In genomic region chr2:19235193-19235592, GRCm38 (mm10) we compare ENCODE assay signal across 23 mouse cellular contexts. TPM values are rescaled to one million over a fixed set of nuclear protein-coding genes. Genes with fewer than 3 reads are reported as not detected.
A peak's percentile ranks its signal among the peaks of the same experiment; 100 is the strongest.
DNase-seq lines count a peak whose midpoint lies in the region; ATAC-seq and TF ChIP-seq lines count a peak whose summit lies in the region.
"Had no signal": no experiment of that assay in that cellular context is flagged by ENCODE, and none has a peak within 500 bp of the region (broad histone marks: within the 10 kb centered on the region; RNA-seq: fewer than 3 reads in every experiment).

No protein-coding gene starts in this region.

- ATAC-seq in granulocyte monocyte progenitor cell, adult 5-6 weeks (replicated peaks; ENCODE audit: poor library complexity, severe bottlenecking) = peak; percentile 54
- no peak for ATAC-seq in heart, embryonic 12.5 days (ENCODE audit: insufficient number of reproducible peaks, low FRiP score)
- ATAC-seq: CD4-positive, CD25-positive, alpha-beta regulatory T cell, adult 4 months; forebrain, embryonic 13.5 days; forebrain, embryonic 15.5 days; forebrain, postnatal 0 days had no signal

- no peak for TF ChIP-seq RAD21 in MEL (IDR thresholded peaks at IDR 0.05; ENCODE audit: low read depth, low read length)

- TF ChIP-seq EP300 in MEL (IDR thresholded peaks at IDR 0.05; ENCODE audit: low read depth in 1 of 2, low read length in 2 of 2) = no peak

- no peak for TF ChIP-seq POLR2A in MEL (IDR thresholded peaks at IDR 0.05; ENCODE audit: control insufficient read depth in 1 of 2, insufficient read depth in 1 of 2, low read depth in 1 of 2, low read length in 2 of 2, poor library complexity in 1 of 2)

- no peak for TF ChIP-seq CTCF in MEL (IDR thresholded peaks at IDR 0.05 in 2 of 3, conservative IDR thresholded peaks at IDR 0.05 in 1 of 3; ENCODE audit: control insufficient read depth in 1 of 3, insufficient read depth in 1 of 3, low read depth in 2 of 3, low read length in 3 of 3, poor library complexity in 1 of 3, severe bottlenecking in 1 of 3)

- H3K27ac ChIP-seq in MEL (ENCODE audit: control insufficient read depth, low read depth, low read length) = no peak overlapping the region
- no peak overlapping the region for H3K27ac ChIP-seq in heart, embryonic 12.5 days (ENCODE audit: poor library complexity, severe bottlenecking)
- H3K27ac ChIP-seq: embryonic facial prominence, embryonic 10.5 days; embryonic facial prominence, embryonic 12.5 days; forebrain, embryonic 13.5 days; forebrain, embryonic 15.5 days had no signal

- H3K79me2 ChIP-seq in MEL (ENCODE audit: control insufficient read depth, insufficient read depth, low read length, poor library complexity) = no peaks in the 10 kb centered on the region

- peaks cover 4 to 5% of the 10 kb centered on the region in 2 experiments; a peak in 2 of 4 replicates for H3K4me1 ChIP-seq in MEL (ENCODE audit: control insufficient read depth in 1 of 2, insufficient read depth in 2 of 2, low read length in 2 of 2)
- H3K4me1 ChIP-seq in heart, embryonic 12.5 days (replicated peaks) = no peaks in the 10 kb centered on the region
- H3K4me1 ChIP-seq: embryonic facial prominence, embryonic 10.5 days; embryonic facial prominence, embryonic 12.5 days; forebrain, embryonic 13.5 days; forebrain, embryonic 15.5 days had no signal

- H3K27me3 ChIP-seq in MEL (ENCODE audit: control insufficient read depth in 1 of 2, insufficient read depth in 2 of 2, low read length in 2 of 2) = no peaks in the 10 kb centered on the region
- no peaks in the 10 kb centered on the region for H3K27me3 ChIP-seq in heart, embryonic 12.5 days (replicated peaks)
- H3K27me3 ChIP-seq: CH12.LX; embryonic facial prominence, embryonic 12.5 days; forebrain, embryonic 13.5 days; forebrain, embryonic 15.5 days had no signal

- 83% methylated on average over 2 of the region's 2 CpGs for WGBS in heart, embryonic 12.5 days

- H3K9ac ChIP-seq in MEL (ENCODE audit: control insufficient read depth, low read depth, low read length, poor library complexity, severe bottlenecking) = no peak overlapping the region
- H3K9ac ChIP-seq in heart, embryonic 12.5 days = no peak overlapping the region
- H3K9ac ChIP-seq: embryonic facial prominence, embryonic 12.5 days; forebrain, embryonic 13.5 days; forebrain, embryonic 15.5 days; forebrain, postnatal 0 days had no signal

- peak; percentile 23 for DNase-seq in MEL (ENCODE audit: low read depth, low spot score)
- no peak for DNase-seq in ovary, postnatal 14 days (ENCODE audit: low spot score)
- no peak for DNase-seq in gastrocnemius, postnatal 4 days (ENCODE audit: low spot score in 2 of 2)
- DNase-seq: adrenal gland, adult 2 months; adrenal gland, postnatal 10 days; adrenal gland, postnatal 25 days; B cell, adult 2 months; cerebellum, adult 11 months; cerebellum, adult 18-20 months; cerebellum, adult 8-10 months; cerebellum, adult 9-11 months; cerebellum, postnatal 14 days; cerebellum, postnatal 36 days; forebrain, postnatal 0 days had no signal

- no peak overlapping the region for H3K4me3 ChIP-seq in MEL (ENCODE audit: control insufficient read depth in 1 of 2, insufficient read depth in 1 of 2, low read depth in 2 of 2, low read length in 2 of 2)
- H3K4me3 ChIP-seq in heart, embryonic 12.5 days = no peak overlapping the region
- H3K4me3 ChIP-seq: embryonic facial prominence, embryonic 10.5 days; embryonic facial prominence, embryonic 12.5 days; forebrain, embryonic 13.5 days; forebrain, embryonic 15.5 days had no signal

- H3K36me3 ChIP-seq in MEL (ENCODE audit: control insufficient read depth in 1 of 2, insufficient read depth in 2 of 2, low read length in 2 of 2) = peaks cover 0 to 9% of the 10 kb centered on the region in 2 experiments; a peak in 2 of 4 replicates
- H3K36me3 ChIP-seq in heart, embryonic 12.5 days = no peaks in the 10 kb centered on the region
- H3K36me3 ChIP-seq: embryonic facial prominence, embryonic 10.5 days; embryonic facial prominence, embryonic 12.5 days; forebrain, embryonic 15.5 days; G1E had no signal

- no peak overlapping the region for H3K4me2 ChIP-seq in heart, embryonic 12.5 days
- H3K4me2 ChIP-seq: embryonic facial prominence, embryonic 12.5 days; forebrain, embryonic 13.5 days; forebrain, embryonic 15.5 days had no signal

- no peaks in the 10 kb centered on the region for H3K9me3 ChIP-seq in MEL (replicated peaks; ENCODE audit: insufficient read depth, low read length)
- peaks cover 4% of the 10 kb centered on the region for H3K9me3 ChIP-seq in heart, embryonic 12.5 days (replicated peaks)
- H3K9me3 ChIP-seq: embryonic facial prominence, embryonic 10.5 days; embryonic facial prominence, embryonic 12.5 days; forebrain, embryonic 15.5 days; G1E had no signal

TF ChIP-seq in MEL, 35 proteins besides CTCF, POLR2A, EP300 and RAD21:
- TF ChIP-seq MYB (IDR thresholded peaks at IDR 0.05; ENCODE audit: low read depth, low read length) (no peak), POLR2AphosphoS2 (IDR thresholded peaks at IDR 0.05; ENCODE audit: low read length) (no peak), UBTF (IDR thresholded peaks at IDR 0.05; ENCODE audit: borderline replicate concordance, insufficient read depth, low read depth, low read length) (no peak), MXI1 (IDR thresholded peaks at IDR 0.05; ENCODE audit: low read depth, low read length) (no peak), ZMIZ1 (IDR thresholded peaks at IDR 0.05; ENCODE audit: low read depth, low read length) (no peak), TAL1 (IDR thresholded peaks at IDR 0.05; ENCODE audit: low read length) (no peak), MAZ (IDR thresholded peaks at IDR 0.05; ENCODE audit: low read depth, low read length) (no peak), CHD2 (IDR thresholded peaks at IDR 0.05; ENCODE audit: low read length) (no peak), MAFK (IDR thresholded peaks at IDR 0.05; ENCODE audit: borderline replicate concordance, low read depth, low read length) (no peak), POLR2AphosphoS5 (IDR thresholded peaks at IDR 0.05; ENCODE audit: borderline replicate concordance, low read depth, low read length) (no peak), BHLHE40 (IDR thresholded peaks at IDR 0.05; ENCODE audit: borderline replicate concordance, low read depth, low read length) (no peak), ZKSCAN1 (IDR thresholded peaks at IDR 0.05; ENCODE audit: low read depth, low read length) (no peak), NRF1 (IDR thresholded peaks at IDR 0.05; ENCODE audit: insufficient read depth, low read depth, low read length, poor library complexity, severe bottlenecking) (no peak), ZNF384 (IDR thresholded peaks at IDR 0.05; ENCODE audit: low read depth, low read length) (no peak), SIN3A (IDR thresholded peaks at IDR 0.05; ENCODE audit: low read length) (no peak), ZC3H11A (IDR thresholded peaks at IDR 0.05; ENCODE audit: low read depth, low read length) (no peak)

RNA-seq across cellular contexts. Expression of gene Armc3, which starts 36.1 kb away (rescaled TPM):
- total RNA-seq in MEL (2012; rRNA removed) = 0.13 and 0.31 TPM in 2 replicates
- polyA plus RNA-seq in MEL (2012; ENCODE audit: insufficient read depth in 1 of 2, insufficient read length in 2 of 2, low read depth in 1 of 2, low replicate concordance in 2 of 2, missing spikeins in 1 of 2) = under 1 TPM in 1 of 2 experiments, not detected in 1; 0.07 TPM
- total RNA-seq in granulocyte monocyte progenitor cell, adult 5-6 weeks (2014; fragmentation: Nextera tagmentation) = not detected in 2 replicates
- 0.05 and 1.2 TPM in 2 replicates for total RNA-seq in granulocyte monocyte progenitor cell, adult 5-6 weeks (2017)
- under 1 TPM in 1 of 2 experiments, not detected in 1; 0.12 TPM for total RNA-seq in gastrocnemius, postnatal 4 days (2021)
- not detected in 2 replicates for polyA plus RNA-seq in heart, embryonic 12.5 days (2016; fragmentation: Nextera tagmentation; extraction: Ambion mirVana)
- total RNA-seq: adrenal gland, adult 2 months; adrenal gland, postnatal 25 days had no signal
- polyA plus RNA-seq: adrenal gland, adult 2 months; G1E had no signal
